Mouse (Mus musculus) kidney, embryonic 16.5 days (tissue): Measurements from ENCODE around the gene Rheb. TPM values are rescaled to one million over a fixed set of nuclear protein-coding genes. Genes with fewer than 3 reads are reported as not detected.

Experiments used
- ATAC-seq: fragments of 200-750 bp; cut with Nextera tagmentation; 2 replicates; pipeline ENCODE4 v1.8.0; 2017; ENCODE audit warnings: moderate TSS enrichment; ENCODE audit not compliant: low FRiP score, low TSS enrichment
- H3K27ac ChIP-seq: fragments of 300-500 bp; sonication (generic); 2 replicates; pipeline ENCODE4 v1.5.1; 2014; ENCODE audit warnings: low read length
- H3K27me3 ChIP-seq: fragments of 300-500 bp; sonication (generic); 2 replicates; pipeline ENCODE4 v1.6.1; 2014; ENCODE audit warnings: low read length, control low read depth, mixed read lengths; ENCODE audit not compliant: insufficient read depth
- H3K36me3 ChIP-seq: fragments of 300-500 bp; sonication (generic); 2 replicates; pipeline ENCODE4 v1.6.1; 2014; ENCODE audit warnings: low read length, control low read depth, mixed read lengths; ENCODE audit not compliant: insufficient read depth
- H3K4me1 ChIP-seq: fragments of 300-500 bp; sonication (generic); 2 replicates; pipeline ENCODE4 v1.6.1; 2014; ENCODE audit warnings: low read length, control low read depth, mixed read lengths; ENCODE audit not compliant: insufficient read depth
- H3K4me2 ChIP-seq: fragments of 300-500 bp; sonication (generic); replicated peaks from 2 replicates; pipeline ENCODE4 v1.6.1; 2014; ENCODE audit warnings: low read depth, low read length
- H3K4me3 ChIP-seq: fragments of 300-500 bp; sonication (generic); 2 replicates; pipeline ENCODE4 v1.5.1; 2014; ENCODE audit warnings: mild to moderate bottlenecking, low read length
- H3K9ac ChIP-seq: fragments of 300-500 bp; sonication (generic); replicated peaks from 2 replicates; pipeline ENCODE4 v1.6.1; 2014; ENCODE audit warnings: low read length
- H3K9me3 ChIP-seq: fragments of 300-500 bp; sonication (generic); 2 replicates; pipeline ENCODE4 v1.6.1; 2016; ENCODE audit warnings: low read length, control low read depth
- WGBS: fragments of 180-500 bp; shearing (Covaris S2); extraction: QIAGEN DNeasy Blood & Tissue Kit; methylation state at CpG from one replicate; pipeline ENCODE4 v1.1.7; 2014; 5-methylcytosine and 5-hydroxymethylcytosine counted together
- polyA plus RNA-seq: library from polyadenylated mRNA; unstranded; fragments of >200 nt; fragmentation: Nextera tagmentation; extraction: Ambion mirVana; gene quantifications from 2 replicates; pipeline ENCODE4 v1.2.1, GENCODE M21; 2015

The Rheb gene
- polyA plus RNA-seq, 1 experiment from 2014 or later, result 209 TPM

GRCm38 (mm10) chr5:24801841-24802624, 40.4 kb downstream of the Rheb start:
- Histone ChIP-seq H3K27ac (no peak overlapping the region), H3K9me3 (no peaks in the 10 kb centered on the region), H3K36me3 (peaks cover 28% of the 10 kb centered on the region), H3K4me1 (no peaks in the 10 kb centered on the region), H3K4me2 (no peak overlapping the region), H3K9ac (no peak overlapping the region), H3K4me3 (no peak overlapping the region), H3K27me3 (no peaks in the 10 kb centered on the region)
- ATAC-seq, result no peak
- 43% methylated on average over 6 of the region's 6 CpGs for WGBS

- Histone ChIP-seq H3K9ac (no peak overlapping the region), H3K36me3 (peaks cover 23% of the 10 kb centered on the region), H3K9me3 (no peaks in the 10 kb centered on the region), H3K27me3 (no peaks in the 10 kb centered on the region), H3K4me3 (no peak overlapping the region), H3K27ac (no peak overlapping the region), H3K4me2 (no peak overlapping the region), H3K4me1 (no peaks in the 10 kb centered on the region)
- no peak; the same call in 1 of the 2 replicates for ATAC-seq
Measured at GRCm38 (mm10) chr5:24800416-24800815, 42.0 kb downstream of the Rheb start.

GRCm38 (mm10) chr5:24798639-24799038, 43.8 kb downstream of the Rheb start:
- Histone ChIP-seq H3K4me2 (no peak overlapping the region), H3K27ac (no peak overlapping the region), H3K9ac (no peak overlapping the region), H3K27me3 (no peaks in the 10 kb centered on the region), H3K4me3 (no peak overlapping the region), H3K4me1 (no peaks in the 10 kb centered on the region), H3K36me3 (peaks cover 14% of the 10 kb centered on the region), H3K9me3 (no peaks in the 10 kb centered on the region)
- no peak for ATAC-seq
- WGBS, result 56% methylated on average over 10 of the region's 10 CpGs

- ATAC-seq, result no peak
- Histone ChIP-seq H3K9me3 (no peaks in the 10 kb centered on the region), H3K4me3 (no peak overlapping the region), H3K9ac (no peak overlapping the region), H3K36me3 (peaks cover 7% of the 10 kb centered on the region), H3K4me2 (no peak overlapping the region), H3K27me3 (no peaks in the 10 kb centered on the region), H3K27ac (no peak overlapping the region), H3K4me1 (no peaks in the 10 kb centered on the region)
- WGBS, result 43% methylated on average over 7 of the region's 7 CpGs
Measured at GRCm38 (mm10) chr5:24797858-24798257, 44.6 kb downstream of the Rheb start.

GRCm38 (mm10) chr5:24792961-24793360, 49.5 kb downstream of the Rheb start:
- 74% methylated on average over 7 of the region's 7 CpGs for WGBS
- no peak overlapping the region for H3K4me2 ChIP-seq
- no peaks in the 10 kb centered on the region for H3K9me3 ChIP-seq
- H3K9ac ChIP-seq, result no peak overlapping the region
- no peak for ATAC-seq
- no peaks in the 10 kb centered on the region for H3K27me3 ChIP-seq
- no peaks in the 10 kb centered on the region for H3K4me1 ChIP-seq
- H3K27ac ChIP-seq, result no peak overlapping the region
- H3K4me3 ChIP-seq, result no peak overlapping the region
- H3K36me3 ChIP-seq, result no peaks in the 10 kb centered on the region

GRCm38 (mm10) chr5:24782957-24783356, 59.5 kb downstream of the Rheb start:
- Histone ChIP-seq H3K4me3 (no peak overlapping the region), H3K27me3 (no peaks in the 10 kb centered on the region), H3K9me3 (peaks cover 5% of the 10 kb centered on the region; the same call in 1 of the 2 replicates), H3K9ac (no peak overlapping the region), H3K4me2 (no peak overlapping the region), H3K4me1 (peaks cover 6% of the 10 kb centered on the region; the same call in 1 of the 2 replicates), H3K27ac (no peak overlapping the region), H3K36me3 (no peaks in the 10 kb centered on the region)
- ATAC-seq, result no peak
- 74% methylated on average over 4 of the region's 4 CpGs for WGBS

GRCm38 (mm10) chr5:24781048-24781447, 61.4 kb downstream of the Rheb start:
- Histone ChIP-seq H3K27ac (no peak overlapping the region), H3K27me3 (no peaks in the 10 kb centered on the region), H3K9ac (no peak overlapping the region), H3K4me3 (no peak overlapping the region), H3K36me3 (no peaks in the 10 kb centered on the region), H3K9me3 (peaks cover 5% of the 10 kb centered on the region; the same call in 1 of the 2 replicates), H3K4me2 (no peak overlapping the region), H3K4me1 (peaks cover 10% of the 10 kb centered on the region; the same call in 1 of the 2 replicates)
- no peak for ATAC-seq
- WGBS, result 37% methylated on average over 5 of the region's 5 CpGs

GRCm38 (mm10) chr5:24779881-24780512, 62.4 kb downstream of the Rheb start:
- H3K4me2 ChIP-seq, result no peak overlapping the region

GRCm38 (mm10) chr5:24779321-24779720, 63.1 kb downstream of the Rheb start:
- peaks cover 10% of the 10 kb centered on the region; the same call in 1 of the 2 replicates for H3K4me1 ChIP-seq
- no peak overlapping the region for H3K4me2 ChIP-seq
- no peak for ATAC-seq
- no peak overlapping the region for H3K9ac ChIP-seq
- H3K27ac ChIP-seq, result no peak overlapping the region
- H3K4me3 ChIP-seq, result no peak overlapping the region
- H3K36me3 ChIP-seq, result no peaks in the 10 kb centered on the region
- no peaks in the 10 kb centered on the region for H3K27me3 ChIP-seq
- peaks cover 3% of the 10 kb centered on the region; the same call in 1 of the 2 replicates for H3K9me3 ChIP-seq

More at GRCm38 (mm10) chr5:24779881-24780512, 62.4 kb downstream of the Rheb start:
- Histone ChIP-seq H3K27ac (no peak overlapping the region), H3K4me3 (no peak overlapping the region), H3K4me1 (peaks cover 10% of the 10 kb centered on the region; the same call in 1 of the 2 replicates), H3K27me3 (no peaks in the 10 kb centered on the region), H3K9ac (no peak overlapping the region), H3K9me3 (peaks cover 6% of the 10 kb centered on the region), H3K36me3 (no peaks in the 10 kb centered on the region)
- 0 out of 2 replicates have a peak, but pooled peaks have one; percentile 56 for ATAC-seq
- 47% methylated on average over 15 of the region's 15 CpGs for WGBS

GRCm38 (mm10) chr5:24778843-24779140, 63.6 kb downstream of the Rheb start:
- peaks cover 10% of the 10 kb centered on the region; the same call in 1 of the 2 replicates for H3K4me1 ChIP-seq
- peak; percentile 11; the same call in 1 of the 2 replicates for ATAC-seq
- peak overlapping the region; percentile 8; the same call in 1 of the 2 replicates for H3K4me3 ChIP-seq
- 38% methylated on average over 13 of the region's 13 CpGs for whole genome bisulfite sequencing
- H3K9me3 ChIP-seq, result peaks cover 3% of the 10 kb centered on the region; the same call in 1 of the 2 replicates
- H3K4me2 ChIP-seq, result peak overlapping the region; percentile 37
- no peak overlapping the region for H3K27ac ChIP-seq
- 0 out of 2 replicates have a peak overlapping the region, but pooled peaks have one; percentile 26 for H3K9ac ChIP-seq
- H3K27me3 ChIP-seq, result no peaks in the 10 kb centered on the region
- no peaks in the 10 kb centered on the region for H3K36me3 ChIP-seq
